Mouse (Mus musculus) stomach, postnatal 0 days (tissue): ENCODE measurements around the gene Smco1. TPM values are rescaled to one million over a fixed set of nuclear protein-coding genes. Genes with fewer than 3 reads are reported as not detected.
"Not testable (repeated sequence)": the region's sequence is repeated elsewhere in the genome, so short reads cannot be mapped to it uniquely, and the experiment has no call there.

Experiments used
- ATAC-seq: fragments of 200-750 bp; cut with Nextera tagmentation; 2 replicates; pipeline ENCODE4 v1.8.0; 2017; ENCODE audit not compliant: low FRiP score, low TSS enrichment
- DNase-seq: peaks from one replicate; pipeline ENCODE4 v3.0.0-alpha.2; 2016; ENCODE audit warnings: low spot score
- H3K27ac ChIP-seq: fragments of 300-500 bp; sonication (generic); replicated peaks from 2 replicates; pipeline ENCODE4 v1.5.1; 2014; ENCODE audit warnings: mild to moderate bottlenecking, control low read depth
- H3K27me3 ChIP-seq: fragments of 300-500 bp; sonication (generic); 2 replicates; pipeline ENCODE4 v1.6.1; 2014; ENCODE audit warnings: low read length; ENCODE audit not compliant: control insufficient read depth, insufficient read depth
- H3K36me3 ChIP-seq: fragments of 300-500 bp; sonication (generic); 2 replicates; pipeline ENCODE4 v1.6.1; 2014; ENCODE audit warnings: low read length, mixed read lengths; ENCODE audit not compliant: control insufficient read depth, insufficient read depth
- H3K4me1 ChIP-seq: fragments of 300-500 bp; sonication (generic); replicated peaks from 2 replicates; pipeline ENCODE4 v1.6.1; 2014; ENCODE audit warnings: antibody characterized with exemption; ENCODE audit not compliant: control insufficient read depth, insufficient read depth
- H3K4me2 ChIP-seq: fragments of 300-500 bp; sonication (generic); replicated peaks from 2 replicates; pipeline ENCODE4 v1.6.1; 2014; ENCODE audit warnings: low read depth, mild to moderate bottlenecking, control low read depth, moderate library complexity
- H3K4me3 ChIP-seq: fragments of 300-500 bp; sonication (generic); 2 replicates; pipeline ENCODE4 v1.5.1; 2014; ENCODE audit warnings: low read depth, low read length, control low read depth
- H3K9ac ChIP-seq: fragments of 300-500 bp; sonication (generic); 2 replicates; pipeline ENCODE4 v1.6.1; 2014; ENCODE audit warnings: mild to moderate bottlenecking, low read length, control low read depth, mixed read lengths
- H3K9me3 ChIP-seq: fragments of 300-500 bp; sonication (generic); 2 replicates; pipeline ENCODE4 v1.6.1; 2016; ENCODE audit warnings: low read length; ENCODE audit not compliant: control insufficient read depth
- CTCF ChIP-seq: IDR thresholded peaks from 2 replicates; pipeline ENCODE4 v1.5.1; 2016; ENCODE audit warnings: antibody characterized with exemption, low read depth, mild to moderate bottlenecking, moderate library complexity
- EP300 ChIP-seq: optimal IDR thresholded peaks from 2 replicates; pipeline ENCODE3; 2016; ENCODE audit warnings: antibody characterized with exemption
- WGBS: fragments of 180-500 bp; shearing (Covaris S2); extraction: QIAGEN DNeasy Blood & Tissue Kit; methylation state at CpG from one replicate; pipeline ENCODE4 v1.1.7; 2014; 5-methylcytosine and 5-hydroxymethylcytosine counted together
- polyA plus RNA-seq: library from polyadenylated mRNA; unstranded; fragments of >200 nt; fragmentation: Nextera tagmentation; extraction: Ambion mirVana; gene quantifications from 2 replicates; pipeline ENCODE4 v1.2.1, GENCODE M21; 2015

Gene Smco1
- polyA plus RNA-seq, 1 experiment from 2014 or later: 0.06 TPM

DNA sequence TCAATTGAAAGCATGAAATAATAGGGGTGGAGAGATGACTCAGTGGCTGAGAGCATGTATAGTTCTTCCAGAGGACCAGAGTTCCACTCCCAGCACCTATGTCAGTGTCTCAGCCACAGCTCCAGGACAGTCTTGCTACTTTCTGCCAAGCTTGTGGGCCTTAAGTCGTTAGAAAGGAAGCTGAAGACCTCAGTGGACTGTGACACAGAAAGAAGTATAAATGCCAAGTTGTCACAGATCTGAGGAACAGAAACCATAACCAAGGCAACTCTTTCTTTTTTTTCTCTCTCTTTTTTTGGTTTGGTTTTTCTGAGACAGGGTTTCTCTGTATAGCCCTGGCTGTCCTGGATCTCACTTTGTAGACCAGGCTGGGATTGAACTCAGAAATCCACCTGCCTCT, 4.6 kb downstream of the Smco1 start:
- Histone ChIP-seq H3K4me1 (0 out of 2 replicates have a peak, but pooled peaks cover 2% of the 10 kb centered on the region), H3K27me3 (no peaks in the 10 kb centered on the region), H3K9ac (no peak overlapping the region), H3K9me3 (no peaks in the 10 kb centered on the region), H3K36me3 (peaks cover 2% of the 10 kb centered on the region; the same call in 1 of the 2 replicates), H3K4me2 (no peak overlapping the region), H3K4me3 (no peak overlapping the region), H3K27ac (no peak overlapping the region)
- no peak for DNase-seq
- 68% methylated on average over 1 of the region's 1 CpGs for WGBS
- no peak for TF ChIP-seq EP300
- ATAC-seq: no peak

DNA sequence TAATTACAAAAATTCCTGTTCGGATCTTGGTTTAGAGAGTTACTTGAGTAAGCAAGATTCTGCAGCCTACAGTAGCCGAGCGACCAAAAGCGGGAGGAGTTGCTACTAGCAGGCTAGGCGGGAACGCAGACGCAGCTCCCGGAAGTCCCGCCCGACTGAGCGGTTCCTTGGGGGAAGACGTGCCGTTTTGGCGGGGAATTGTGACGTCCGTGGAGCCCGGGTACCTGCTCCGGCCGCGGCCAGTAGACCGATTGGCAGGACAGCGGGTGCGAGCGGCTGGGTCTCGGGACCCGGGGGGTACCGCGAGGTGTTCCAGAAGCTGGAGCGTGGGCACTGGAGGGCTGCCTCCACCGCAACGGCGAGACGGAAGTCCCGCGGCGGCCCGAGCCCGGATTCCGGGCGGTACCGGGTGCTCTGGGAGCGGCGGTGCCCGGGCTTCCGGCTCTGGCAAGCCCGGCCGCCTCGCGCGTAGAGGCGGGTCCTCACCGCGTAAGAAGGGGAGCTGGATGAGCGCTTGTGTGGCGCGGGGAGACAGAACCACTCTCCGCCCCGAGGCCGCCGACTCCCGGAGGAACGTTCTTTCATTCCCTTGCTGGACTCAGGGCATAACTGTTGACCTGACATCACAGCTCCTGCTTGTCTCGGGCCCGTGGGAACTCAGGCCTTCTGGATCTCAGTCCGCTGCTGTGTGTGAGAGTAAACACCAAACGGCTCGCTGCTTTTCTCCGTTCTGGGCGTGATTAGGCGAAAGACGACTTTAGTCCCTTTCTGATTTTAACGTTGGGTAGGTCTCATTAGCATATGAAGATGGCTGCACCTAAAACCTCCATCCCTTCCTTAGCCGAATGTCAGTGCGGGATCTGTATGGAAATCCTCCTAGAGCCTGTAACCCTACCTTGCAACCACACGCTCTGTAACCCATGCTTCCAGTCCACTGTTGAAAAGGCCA, 6.3 kb downstream of the Smco1 start, which contains the start of gene Rnf168:
Gene Rnf168 (plus strand): TSS at position 152 of the 949 bp plus-strand sequence.
- Histone ChIP-seq H3K9ac (peak within 1 kb of the TSS; percentile 83), H3K27me3 (no peaks in the 10 kb centered on the region), H3K9me3 (no peaks in the 10 kb centered on the region), H3K4me3 (peak within 1 kb of the TSS; percentile 84), H3K27ac (peak within 1 kb of the TSS; percentile 97), H3K4me1 (0 out of 2 replicates have a peak, but pooled peaks cover 2% of the 10 kb centered on the region), H3K4me2 (peak within 1 kb of the TSS; percentile 62), H3K36me3 (peaks cover 2% of the 10 kb centered on the region; the same call in 1 of the 2 replicates)
- peak; percentile 93 for ATAC-seq
- under 1% methylated on average over 66 of the region's 75 CpGs for WGBS
- TF ChIP-seq EP300 (no peak), CTCF (no peak)
- DNase-seq: peak; percentile 93

DNA sequence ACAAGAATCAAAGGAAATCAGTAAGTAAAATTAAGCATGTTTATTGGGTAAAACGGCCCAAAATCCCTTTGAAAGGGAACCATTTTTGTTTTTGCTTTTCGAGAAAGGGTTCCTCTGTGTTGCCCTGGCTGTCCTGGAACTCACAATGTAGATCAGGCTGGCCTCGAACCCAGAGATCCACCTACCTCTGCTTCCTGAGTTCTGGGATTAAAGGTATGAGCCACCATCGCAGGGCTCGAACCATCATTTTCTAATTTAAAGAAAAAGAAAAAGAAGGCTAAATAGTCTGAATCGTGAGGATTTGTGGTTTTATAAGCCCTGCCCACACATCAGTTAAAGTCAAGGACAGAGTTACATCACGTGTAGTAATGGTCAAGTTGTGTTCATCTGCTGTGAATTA, 7.1 kb downstream of the Smco1 start:
- Histone ChIP-seq H3K27ac (peak overlapping the region; percentile 97), H3K9me3 (no peaks in the 10 kb centered on the region), H3K27me3 (no peaks in the 10 kb centered on the region), H3K36me3 (peaks cover 2% of the 10 kb centered on the region; the same call in 1 of the 2 replicates), H3K4me3 (peak overlapping the region; percentile 84), H3K4me1 (0 out of 2 replicates have a peak, but pooled peaks cover 2% of the 10 kb centered on the region), H3K9ac (peak overlapping the region; percentile 83), H3K4me2 (peak overlapping the region; percentile 62)
- DNase-seq: no peak
- TF ChIP-seq CTCF (no peak), EP300 (no peak)
- no peak for ATAC-seq
- 34% methylated on average over 7 of the region's 7 CpGs for WGBS

DNA sequence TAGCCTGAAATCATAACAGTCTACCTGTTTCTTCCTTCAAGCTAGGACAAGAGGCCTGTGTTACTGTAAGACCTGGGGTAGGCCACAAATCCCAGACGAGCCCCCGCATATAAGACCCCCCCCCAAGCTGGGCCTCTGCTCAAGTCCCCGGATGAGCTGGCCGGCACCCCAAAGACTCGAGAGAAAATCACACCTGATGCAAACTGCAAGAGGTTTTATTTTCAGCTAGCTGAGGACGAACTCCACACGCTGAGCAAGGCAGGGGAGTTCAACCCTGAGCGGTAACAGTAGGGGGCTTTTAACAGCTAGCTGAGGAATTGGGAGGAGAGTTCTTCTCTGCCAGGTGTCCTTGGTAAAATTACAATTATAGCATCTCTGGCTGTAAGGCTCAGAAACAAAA, 8.9 kb downstream of the Smco1 start:
- Histone ChIP-seq H3K27me3 (no peaks in the 10 kb centered on the region), H3K4me3 (no peak overlapping the region), H3K27ac (no peak overlapping the region), H3K9ac (no peak overlapping the region), H3K36me3 (peaks cover 5% of the 10 kb centered on the region; the same call in 1 of the 2 replicates), H3K4me1 (0 out of 2 replicates have a peak, but pooled peaks cover 2% of the 10 kb centered on the region), H3K4me2 (no peak overlapping the region), H3K9me3 (no peaks in the 10 kb centered on the region)
- DNase-seq (no peak), ATAC-seq (no peak)
- TF ChIP-seq CTCF (no peak), EP300 (no peak)
- 93% methylated on average over 8 of the region's 8 CpGs for WGBS

DNA sequence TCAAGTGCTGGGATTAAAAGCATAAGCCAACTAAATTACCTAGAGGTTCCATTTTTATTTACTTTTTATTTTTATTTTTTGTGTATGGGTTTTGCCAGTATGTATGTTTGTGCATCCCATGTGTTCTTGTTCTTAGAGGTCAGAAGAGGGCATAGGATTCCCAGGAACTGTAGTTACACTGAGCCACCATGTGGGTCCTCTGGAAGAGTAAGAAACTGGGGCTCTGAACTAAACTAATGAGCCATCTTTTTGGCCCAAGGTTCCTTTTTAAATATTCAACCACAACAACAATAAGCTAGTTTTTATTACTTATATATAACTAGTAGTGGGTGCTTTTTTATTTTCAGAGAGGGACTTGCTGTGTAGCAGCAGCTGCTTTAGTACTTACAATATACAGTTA, 11.3 kb downstream of the Smco1 start:
- no peak overlapping the region for H3K4me3 ChIP-seq
- no peaks in the 10 kb centered on the region for H3K27me3 ChIP-seq
- no peak for DNase-seq
- no peak for TF ChIP-seq CTCF
- TF ChIP-seq EP300: no peak
- no peaks in the 10 kb centered on the region for H3K9me3 ChIP-seq
- 0 out of 2 replicates have a peak, but pooled peaks cover 2% of the 10 kb centered on the region for H3K4me1 ChIP-seq
- H3K4me2 ChIP-seq: no peak overlapping the region
- ATAC-seq: no peak
- H3K27ac ChIP-seq: no peak overlapping the region
- H3K9ac ChIP-seq: no peak overlapping the region
- H3K36me3 ChIP-seq: peaks cover 11% of the 10 kb centered on the region

DNA sequence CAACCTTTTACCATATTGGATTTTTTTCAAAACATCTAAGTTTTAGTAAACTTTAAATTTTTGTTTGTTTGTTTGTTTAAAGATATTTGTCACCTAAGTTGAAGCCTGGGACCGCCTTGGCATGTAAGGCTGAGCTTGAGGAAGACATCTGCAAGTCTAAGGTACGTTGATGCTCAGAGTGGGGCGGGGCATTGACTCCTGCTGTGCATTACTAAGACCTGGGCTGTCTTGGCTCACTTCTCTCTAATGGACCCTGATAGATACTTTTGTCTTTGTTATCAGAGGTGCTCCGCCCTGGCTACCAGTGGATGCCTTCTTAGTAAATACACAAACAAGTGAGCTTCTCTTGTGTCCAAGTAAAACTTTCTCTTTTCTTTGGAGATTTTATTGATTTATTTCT, 20.6 kb downstream of the Smco1 start:
- Histone ChIP-seq H3K36me3 (peaks cover 7% of the 10 kb centered on the region; the same call in 1 of the 2 replicates), H3K27ac (no peak overlapping the region), H3K27me3 (no peaks in the 10 kb centered on the region), H3K9me3 (no peaks in the 10 kb centered on the region), H3K9ac (no peak overlapping the region), H3K4me3 (no peak overlapping the region), H3K4me1 (no peaks in the 10 kb centered on the region), H3K4me2 (no peak overlapping the region)
- DNase-seq (no peak), ATAC-seq (no peak)
- 92% methylated on average over 4 of the region's 4 CpGs for WGBS
- no peak for TF ChIP-seq CTCF
- TF ChIP-seq EP300: no peak

DNA sequence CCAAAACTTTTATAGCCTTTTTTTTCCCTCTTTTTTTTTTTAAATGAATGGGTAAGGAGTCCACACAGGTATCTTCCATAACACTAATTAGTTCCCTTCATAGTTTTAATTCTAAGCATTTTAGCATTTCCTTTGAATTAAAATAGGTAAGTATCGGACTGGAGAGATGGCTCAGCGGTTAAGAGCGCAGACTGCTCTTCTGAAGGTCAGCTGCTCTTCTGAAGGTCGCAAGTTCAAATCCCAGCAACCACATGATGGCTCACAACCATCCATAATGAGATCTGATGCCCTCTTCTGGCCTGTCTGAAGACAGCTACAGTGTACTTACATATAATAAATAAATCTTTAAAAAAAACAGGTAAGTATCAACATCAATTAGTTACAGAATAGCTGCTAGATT, 28.3 kb downstream of the Smco1 start:
- not testable (repeated sequence) for H3K4me1 ChIP-seq, DNase-seq, H3K27ac ChIP-seq, H3K27me3 ChIP-seq, ATAC-seq, H3K4me3 ChIP-seq, H3K36me3 ChIP-seq, H3K4me2 ChIP-seq, H3K9ac ChIP-seq, H3K9me3 ChIP-seq
- 97% methylated on average over 4 of the region's 4 CpGs for WGBS
